Mouse (Mus musculus) bone marrow, adult 2 months (tissue): ENCODE data around the gene Gm6377.

Source experiments
- CTCF ChIP-seq: fragments of 200-500 bp; IDR thresholded peaks from 2 replicates; pipeline ENCODE4 v1.5.1; 2011; ENCODE audit warnings: low read length, control low read depth; ENCODE audit not compliant: control insufficient read depth, insufficient read depth
- POLR2A ChIP-seq: fragments of 200-500 bp; IDR thresholded peaks from 2 replicates; pipeline ENCODE4 v1.6.1; 2011; ENCODE audit warnings: low read depth, mild to moderate bottlenecking, control low read depth, low read length, borderline replicate concordance; ENCODE audit not compliant: control insufficient read depth

DNA sequence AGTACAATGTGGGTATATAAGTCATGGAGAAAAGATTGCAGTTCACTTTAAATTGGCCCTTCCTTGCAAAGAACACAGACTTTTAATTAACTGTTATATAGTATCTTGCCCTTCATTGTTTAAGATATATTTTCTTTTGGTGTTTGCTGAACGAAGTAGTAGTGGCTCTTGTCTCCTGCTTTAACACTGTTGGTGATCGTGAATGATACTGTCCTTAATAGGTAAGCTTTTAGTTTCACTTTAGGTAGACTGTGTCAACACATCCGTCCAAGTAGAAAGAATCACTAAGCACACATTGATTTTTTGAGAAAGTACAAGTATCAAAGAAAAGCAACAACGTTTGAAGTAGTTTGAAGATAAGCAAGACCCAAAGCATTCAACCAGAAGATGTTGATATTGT lies 35.7 kb upstream of the Gm6377 start:
- TF ChIP-seq CTCF (no peak), POLR2A (no peak)
